Mouse (Mus musculus) CH12.LX (cell line): Measurements from ENCODE around the gene Coro2a.

Experiments
- CHD2 ChIP-seq: IDR thresholded peaks from 2 replicates; pipeline ENCODE4 v1.6.1; 2011; ENCODE audit warnings: low read length, improper control_type of control experiment
- CTCF ChIP-seq, 2 experiments: IDR thresholded peaks in 1 of 2; conservative IDR thresholded peaks in 1 of 2; 2 replicates each; pipeline ENCODE4 v1.5.1; 2011 to 2012; ENCODE audit warnings: low read depth in 2 of 2, low read length in 2 of 2, improper control_type of control experiment in 1 of 2, inconsistent platforms in 1 of 2, mild to moderate bottlenecking in 1 of 2, moderate library complexity in 1 of 2
- EP300 ChIP-seq: IDR thresholded peaks from 2 replicates; pipeline ENCODE4 v1.6.1; 2011; ENCODE audit warnings: low read length, improper control_type of control experiment
- MAX ChIP-seq: IDR thresholded peaks from 2 replicates; pipeline ENCODE4 v1.6.1; 2011; ENCODE audit warnings: low read length, improper control_type of control experiment
- MYC ChIP-seq: IDR thresholded peaks from 2 replicates; pipeline ENCODE4 v1.6.1; 2011; ENCODE audit warnings: low read depth, mild to moderate bottlenecking, improper control_type of control experiment, low read length
- POLR2A ChIP-seq: IDR thresholded peaks from 2 replicates; pipeline ENCODE4 v1.6.1; 2011; ENCODE audit warnings: low read depth, mild to moderate bottlenecking, improper control_type of control experiment, low read length
- USF1 ChIP-seq: IDR thresholded peaks from 2 replicates; pipeline ENCODE4 v1.6.1; 2014; ENCODE audit warnings: low read depth, mild to moderate bottlenecking, inconsistent platforms, low read length, improper control_type of control experiment

DNA sequence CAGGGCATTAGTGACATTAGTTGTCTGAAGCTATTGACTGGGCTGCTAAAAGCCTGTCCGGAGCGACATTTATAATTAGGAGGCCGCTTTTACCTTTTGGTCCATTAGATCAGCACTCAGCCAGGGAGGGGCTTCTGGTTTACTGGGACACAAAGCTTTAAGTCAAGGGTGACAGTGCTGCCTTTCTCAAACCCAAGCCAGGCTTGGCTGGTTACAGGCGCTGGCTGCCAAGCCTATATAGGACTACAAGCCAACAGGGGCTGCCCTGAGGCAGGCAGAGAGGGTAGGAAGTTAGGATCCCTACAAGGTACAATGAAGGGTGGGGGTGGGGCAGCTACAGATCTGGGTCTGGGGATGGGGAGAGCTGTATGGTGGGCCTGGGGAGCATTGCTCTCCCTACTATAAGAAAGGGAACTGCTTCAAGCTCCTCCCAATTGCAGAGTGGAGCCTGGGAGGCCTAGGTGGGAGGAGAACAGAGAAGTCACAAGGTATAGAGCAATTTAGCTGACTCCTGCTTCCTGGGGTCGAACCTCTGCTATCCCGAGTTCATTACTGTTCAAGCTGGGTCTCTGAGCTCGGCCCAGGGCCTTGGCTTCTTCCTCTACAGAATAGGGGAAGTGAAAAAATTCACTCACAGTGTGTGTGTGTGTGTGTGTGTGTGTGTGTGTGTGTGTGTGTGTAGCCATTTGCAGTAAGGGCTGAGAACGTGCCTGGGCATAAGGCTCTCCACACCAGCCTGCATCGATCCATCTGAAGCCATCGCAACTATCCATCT is 47.5 kb downstream of the Coro2a start:
- TF ChIP-seq POLR2A (peak; percentile 47), MYC (peak; percentile 47; the same call in 1 of the 2 replicates), CTCF (conservative IDR thresholded peaks at IDR 0.05 in 1 of 2, IDR thresholded peaks at IDR 0.05 in 1 of 2; ENCODE audit: low read depth in 2 of 2, low read length in 2 of 2) (no peak), CHD2 (no peak), MAX (peak; percentile 41; the same call in 1 of the 2 replicates), EP300 (peak; percentile 91), USF1 (no peak)
